Mouse (Mus musculus) kidney, embryonic 14.5 days (tissue): ENCODE measurements around the gene Mapk6. TPM values are rescaled to one million over a fixed set of nuclear protein-coding genes. Genes with fewer than 3 reads are reported as not detected.

Source experiments
- ATAC-seq: fragments of 200-750 bp; cut with Nextera tagmentation; 2 replicates; pipeline ENCODE4 v1.8.0; 2017; ENCODE audit warnings: moderate number of reproducible peaks, mild to moderate bottlenecking, moderate TSS enrichment, moderate library complexity; ENCODE audit not compliant: low FRiP score, low TSS enrichment
- H3K27ac ChIP-seq: fragments of 300-500 bp; sonication (generic); 2 replicates; pipeline ENCODE4 v1.5.1; 2014; ENCODE audit warnings: low read depth, mild to moderate bottlenecking, low read length, moderate library complexity, mixed read lengths
- H3K27me3 ChIP-seq: fragments of 300-500 bp; sonication (generic); 2 replicates; pipeline ENCODE4 v1.6.1; 2014; ENCODE audit warnings: mild to moderate bottlenecking, low read length; ENCODE audit not compliant: control insufficient read depth, insufficient read depth
- H3K36me3 ChIP-seq: fragments of 300-500 bp; sonication (generic); 2 replicates; pipeline ENCODE4 v1.6.1; 2014; ENCODE audit warnings: low read length, mixed read lengths; ENCODE audit not compliant: control insufficient read depth, insufficient read depth
- H3K4me1 ChIP-seq: fragments of 300-500 bp; sonication (generic); 2 replicates; pipeline ENCODE4 v1.6.1; 2014; ENCODE audit warnings: low read length, mixed read lengths; ENCODE audit not compliant: control insufficient read depth, insufficient read depth
- H3K4me2 ChIP-seq: fragments of 300-500 bp; sonication (generic); replicated peaks from 2 replicates; pipeline ENCODE4 v1.6.1; 2014; ENCODE audit warnings: low read depth, mild to moderate bottlenecking, low read length
- H3K4me3 ChIP-seq: fragments of 300-500 bp; sonication (generic); 2 replicates; pipeline ENCODE4 v1.5.1; 2014; ENCODE audit warnings: mild to moderate bottlenecking, low read length
- H3K9ac ChIP-seq: fragments of 300-500 bp; sonication (generic); 2 replicates; pipeline ENCODE4 v1.6.1; 2014; ENCODE audit warnings: low read depth, mild to moderate bottlenecking, low read length, moderate library complexity
- H3K9me3 ChIP-seq: fragments of 300-500 bp; sonication (generic); 2 replicates; pipeline ENCODE4 v1.6.1; 2016; ENCODE audit warnings: low read length; ENCODE audit not compliant: control insufficient read depth
- WGBS: fragments of 180-500 bp; shearing (Covaris S2); extraction: QIAGEN DNeasy Blood & Tissue Kit; methylation state at CpG from one replicate; pipeline ENCODE4 v1.1.7; 2014; 5-methylcytosine and 5-hydroxymethylcytosine counted together
- polyA plus RNA-seq: library from polyadenylated mRNA; unstranded; fragments of >200 nt; fragmentation: Nextera tagmentation; extraction: Ambion mirVana; gene quantifications from 2 replicates; pipeline ENCODE4 v1.2.1, GENCODE M21; 2014

Gene Mapk6
- polyA plus RNA-seq, 1 experiment from 2014 or later, result 77.6 TPM

GRCm38 (mm10) chr9:75411584-75411983 is 1.8 kb upstream of the Mapk6 start:
- Histone ChIP-seq H3K9ac (no peak overlapping the region), H3K4me3 (no peak overlapping the region), H3K9me3 (no peaks in the 10 kb centered on the region), H3K27me3 (no peaks in the 10 kb centered on the region), H3K4me1 (peaks cover 6% of the 10 kb centered on the region; the same call in 1 of the 2 replicates), H3K4me2 (no peak overlapping the region), H3K27ac (no peak overlapping the region), H3K36me3 (no peaks in the 10 kb centered on the region)
- ATAC-seq, result no peak
- 70% methylated on average over 9 of the region's 9 CpGs for WGBS

GRCm38 (mm10) chr9:75410868-75411487 is 1.2 kb upstream of the Mapk6 start:
- 39% methylated on average over 6 of the region's 6 CpGs for WGBS
- peaks cover 6% of the 10 kb centered on the region; the same call in 1 of the 2 replicates for H3K4me1 ChIP-seq
- no peak for ATAC-seq
- peak overlapping the region; percentile 67; the same call in 1 of the 2 replicates for H3K4me2 ChIP-seq
- no peaks in the 10 kb centered on the region for H3K9me3 ChIP-seq
- no peaks in the 10 kb centered on the region for H3K27me3 ChIP-seq
- 0 out of 2 replicates have a peak overlapping the region, but pooled peaks have one; percentile 94 for H3K9ac ChIP-seq
- H3K4me3 ChIP-seq, result no peak overlapping the region
- no peaks in the 10 kb centered on the region for H3K36me3 ChIP-seq
- H3K27ac ChIP-seq, result no peak overlapping the region

GRCm38 (mm10) chr9:75409031-75409851 is 564 bp downstream of the Mapk6 start:
- peak overlapping the region; percentile 92 for H3K4me3 ChIP-seq
- H3K4me1 ChIP-seq, result peaks cover 13% of the 10 kb centered on the region; the same call in 1 of the 2 replicates
- WGBS, result under 1% methylated on average over 44 of the region's 90 CpGs
- H3K27me3 ChIP-seq, result no peaks in the 10 kb centered on the region
- no peaks in the 10 kb centered on the region for H3K9me3 ChIP-seq
- H3K27ac ChIP-seq, result peak overlapping the region; percentile 96
- peak; percentile 85 for ATAC-seq
- peak overlapping the region; percentile 94 for H3K9ac ChIP-seq
- no peaks in the 10 kb centered on the region for H3K36me3 ChIP-seq
- peak overlapping the region; percentile 67 for H3K4me2 ChIP-seq

GRCm38 (mm10) chr9:75408204-75408826 is 1.5 kb downstream of the Mapk6 start:
- no peak for ATAC-seq
- Histone ChIP-seq H3K27ac (no peak overlapping the region; the same call in 1 of the 2 replicates), H3K4me1 (peaks cover 13% of the 10 kb centered on the region; the same call in 1 of the 2 replicates), H3K4me2 (peak overlapping the region; percentile 67), H3K4me3 (peak overlapping the region; percentile 92), H3K9me3 (no peaks in the 10 kb centered on the region), H3K9ac (peak overlapping the region; percentile 94), H3K36me3 (no peaks in the 10 kb centered on the region), H3K27me3 (no peaks in the 10 kb centered on the region)
- WGBS, result 4% methylated on average over 11 of the region's 11 CpGs

GRCm38 (mm10) chr9:75407803-75408202 is 2.0 kb downstream of the Mapk6 start:
- ATAC-seq, result no peak
- Histone ChIP-seq H3K9me3 (no peaks in the 10 kb centered on the region), H3K27me3 (no peaks in the 10 kb centered on the region), H3K4me3 (peak overlapping the region; percentile 92), H3K36me3 (no peaks in the 10 kb centered on the region), H3K27ac (no peak overlapping the region), H3K9ac (peak overlapping the region; percentile 94; the same call in 1 of the 2 replicates), H3K4me2 (peak overlapping the region; percentile 67), H3K4me1 (peaks cover 13% of the 10 kb centered on the region; the same call in 1 of the 2 replicates)
- 10% methylated on average over 10 of the region's 10 CpGs for WGBS

GRCm38 (mm10) chr9:75406121-75406520 is 3.7 kb downstream of the Mapk6 start:
- no peak overlapping the region for H3K9ac ChIP-seq
- H3K27ac ChIP-seq, result no peak overlapping the region
- no peaks in the 10 kb centered on the region for H3K36me3 ChIP-seq
- no peaks in the 10 kb centered on the region for H3K27me3 ChIP-seq
- H3K9me3 ChIP-seq, result no peaks in the 10 kb centered on the region
- H3K4me2 ChIP-seq, result no peak overlapping the region
- WGBS, result 90% methylated on average over 2 of the region's 2 CpGs
- peaks cover 18% of the 10 kb centered on the region; the same call in 1 of the 2 replicates for H3K4me1 ChIP-seq
- H3K4me3 ChIP-seq, result no peak overlapping the region
- no peak for ATAC-seq

- Histone ChIP-seq H3K9ac (no peak overlapping the region), H3K27me3 (no peaks in the 10 kb centered on the region), H3K27ac (no peak overlapping the region), H3K4me3 (no peak overlapping the region), H3K36me3 (no peaks in the 10 kb centered on the region), H3K4me1 (peaks cover 18% of the 10 kb centered on the region; the same call in 1 of the 2 replicates), H3K9me3 (no peaks in the 10 kb centered on the region), H3K4me2 (no peak overlapping the region)
- WGBS, result 63% methylated on average over 3 of the region's 3 CpGs
- ATAC-seq, result no peak
Observed at GRCm38 (mm10) chr9:75403520-75403919, 6.3 kb downstream of the Mapk6 start.

GRCm38 (mm10) chr9:75401593-75402504 is 8.0 kb downstream of the Mapk6 start:
- Histone ChIP-seq H3K27ac (no peak overlapping the region), H3K9ac (no peak overlapping the region), H3K27me3 (no peaks in the 10 kb centered on the region), H3K4me2 (no peak overlapping the region), H3K4me1 (peaks cover 14% of the 10 kb centered on the region; the same call in 1 of the 2 replicates), H3K9me3 (no peaks in the 10 kb centered on the region), H3K4me3 (no peak overlapping the region), H3K36me3 (peaks cover 13% of the 10 kb centered on the region)
- no peak for ATAC-seq
- 67% methylated on average over 20 of the region's 20 CpGs for WGBS
